Mouse (Mus musculus): ENCODE measurements around the gene Acvrl1.

DNA sequence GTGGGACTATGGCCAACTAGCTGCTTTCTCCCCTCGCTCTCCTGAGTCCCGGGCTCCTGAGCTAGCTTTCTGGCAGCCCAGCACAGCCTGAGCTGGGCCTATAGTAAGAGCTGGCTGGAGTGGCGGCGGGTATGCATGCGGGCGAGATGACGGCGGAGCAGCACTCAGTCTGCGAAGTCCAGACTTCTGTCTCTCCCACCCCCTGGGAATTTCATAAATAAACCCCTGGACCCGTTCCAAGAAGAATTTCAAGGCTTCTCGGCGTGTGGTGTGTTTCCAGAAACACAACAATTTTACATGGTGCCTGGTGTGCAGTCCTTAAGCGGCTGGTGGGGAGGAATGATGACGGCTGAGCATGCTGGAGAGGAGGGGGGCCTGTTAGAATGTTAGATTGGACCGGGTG lies 34.7 kb downstream of the Acvrl1 start:
- TF ChIP-seq GATA1 (IDR thresholded peaks at IDR 0.05; ENCODE audit: borderline replicate concordance, low read length) (no peak), FLI1 (IDR thresholded peaks at IDR 0.05; ENCODE audit: low read length) (no peak)

Measured in megakaryocyte, embryonic 14.5 days (primary cell).